Mouse (Mus musculus) brain, embryonic 14.5 days (tissue): ENCODE measurements around the gene Trove2. TPM values are rescaled to one million over a fixed set of nuclear protein-coding genes. Genes with fewer than 3 reads are reported as not detected.

Source experiments
- DNase-seq: peaks from one replicate; pipeline ENCODE4 v3.0.0-alpha.2; 2011; ENCODE audit warnings: low read depth
- CTCF ChIP-seq: fragments of 200-500 bp; IDR thresholded peaks from 2 replicates; pipeline ENCODE4 v1.5.1; 2012; ENCODE audit warnings: inconsistent platforms, mild to moderate bottlenecking, moderate library complexity, borderline replicate concordance; ENCODE audit not compliant: insufficient read depth, insufficient read length; ENCODE audit errors: extremely low read depth
- POLR2A ChIP-seq: fragments of 200-500 bp; IDR thresholded peaks from 2 replicates; pipeline ENCODE4 v1.6.1; 2012; ENCODE audit warnings: mild to moderate bottlenecking, inconsistent platforms, borderline replicate concordance; ENCODE audit not compliant: poor library complexity, insufficient read depth, insufficient read length, severe bottlenecking; ENCODE audit errors: extremely low read depth
- polyA plus RNA-seq: library from polyadenylated mRNA; depleted of rRNA; stranded (reverse); fragments of >200 nt; gene quantifications from 2 replicates; pipeline ENCODE4 v1.2.3, GENCODE M21; 2012

Trove2 gene
- polyA plus RNA-seq, 1 experiment = 18.5 TPM

DNA sequence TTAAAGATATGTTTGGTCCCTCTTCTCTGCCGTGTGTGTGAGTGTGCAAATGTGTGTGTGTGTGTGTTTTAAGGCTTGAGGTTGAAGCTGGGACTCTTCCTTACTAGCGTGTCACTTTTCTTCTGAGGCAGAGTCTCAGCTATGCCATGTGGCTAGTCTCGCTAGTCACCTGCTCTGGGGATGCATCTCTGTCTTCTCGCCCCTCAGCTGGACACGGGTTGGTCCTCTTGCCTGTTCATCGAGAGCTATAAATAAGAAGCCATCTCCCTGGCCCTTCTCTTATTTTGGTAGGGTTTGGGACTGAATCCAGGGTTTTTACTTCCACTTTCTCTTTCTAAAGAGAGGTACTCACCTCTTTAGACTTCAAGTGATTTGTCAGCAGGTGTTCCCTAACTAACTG, 10.6 kb downstream of the Trove2 start:
- DNase-seq = no peak
- TF ChIP-seq CTCF (no peak), POLR2A (no peak)

- DNase-seq = no peak
- TF ChIP-seq POLR2A = no peak
- TF ChIP-seq CTCF = no peak
Measured at GRCm38 (mm10) chr1:143765801-143766200, 11.1 kb downstream of the Trove2 start.

- TF ChIP-seq CTCF (peak; percentile 7; the same call in 1 of the 2 replicates), POLR2A (no peak)
- DNase-seq = peak; percentile 46
Measured at GRCm38 (mm10) chr1:143764443-143764842, 12.4 kb downstream of the Trove2 start.

- no peak for DNase-seq
- TF ChIP-seq CTCF (no peak), POLR2A (no peak)
Measured at GRCm38 (mm10) chr1:143762159-143762558, 14.7 kb downstream of the Trove2 start.

GRCm38 (mm10) chr1:143745871-143746270, 31.0 kb downstream of the Trove2 start:
- TF ChIP-seq CTCF (no peak), POLR2A (no peak)
- no peak for DNase-seq

GRCm38 (mm10) chr1:143742186-143742585, 34.7 kb downstream of the Trove2 start:
- TF ChIP-seq POLR2A (no peak), CTCF (no peak)
- peak; percentile 79 for DNase-seq

- no peak for DNase-seq
- TF ChIP-seq CTCF (no peak), POLR2A (no peak)
Measured at GRCm38 (mm10) chr1:143741331-143741730, 35.5 kb downstream of the Trove2 start.

GRCm38 (mm10) chr1:143740581-143740980, 36.3 kb downstream of the Trove2 start:
- DNase-seq = peak; percentile 53
- no peak for TF ChIP-seq POLR2A
- TF ChIP-seq CTCF = no peak

DNA sequence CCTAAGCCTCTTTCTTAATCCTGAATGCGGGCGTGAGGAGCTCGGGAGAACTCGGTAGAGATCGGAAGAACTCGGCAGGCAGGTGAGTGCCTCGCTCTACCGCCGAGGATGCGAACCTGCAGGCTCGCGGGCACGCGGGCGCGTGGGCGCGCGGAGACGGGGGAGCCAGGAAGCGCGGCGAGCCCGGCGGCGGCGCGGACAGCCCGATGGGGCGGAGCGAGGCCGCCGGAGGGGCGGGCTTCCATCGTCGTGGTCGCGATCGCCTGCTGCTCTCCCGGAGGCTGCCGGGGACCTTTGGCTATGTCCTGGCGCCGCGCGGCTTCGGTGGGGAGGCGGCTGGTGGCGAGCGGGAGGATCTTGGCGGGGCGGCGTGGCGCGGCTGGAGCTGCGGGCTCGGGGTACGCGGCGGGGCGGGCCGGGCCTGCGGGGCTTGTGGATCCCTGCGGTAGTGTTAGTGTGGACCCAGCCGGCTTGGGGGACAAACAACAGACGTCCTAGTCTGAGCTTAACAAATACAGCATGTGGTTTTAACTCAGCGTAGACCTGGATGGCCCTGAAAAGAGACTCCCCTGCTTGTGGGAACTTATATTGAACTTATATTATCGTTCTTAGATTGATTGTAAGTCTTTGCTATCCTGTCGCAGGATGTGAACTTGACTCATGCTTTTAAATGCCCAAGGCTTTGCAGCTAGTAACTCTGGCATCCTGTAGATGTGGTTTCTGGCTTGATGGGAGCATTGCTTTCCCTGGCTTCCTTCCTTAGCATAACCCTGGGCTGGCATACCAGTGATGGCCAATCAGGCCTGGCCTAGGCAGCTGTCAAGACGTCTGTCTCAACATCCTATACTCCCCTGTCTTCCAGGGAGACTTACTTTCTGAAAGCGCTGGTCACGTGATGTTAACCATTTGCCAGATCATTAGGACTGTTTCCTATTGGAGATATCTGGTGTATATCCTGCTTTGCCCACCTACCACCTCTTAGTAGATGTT, 37.2 kb downstream of the Trove2 start:
- TF ChIP-seq CTCF = no peak
- TF ChIP-seq POLR2A = peak; percentile 88
- peak; percentile 96 for DNase-seq

- no peak for DNase-seq
- no peak for TF ChIP-seq POLR2A
- no peak for TF ChIP-seq CTCF
Measured at GRCm38 (mm10) chr1:143738811-143739210, 38.1 kb downstream of the Trove2 start.

GRCm38 (mm10) chr1:143733914-143734410, 42.9 kb downstream of the Trove2 start:
- DNase-seq = no peak
- TF ChIP-seq POLR2A (no peak), CTCF (no peak)

DNA sequence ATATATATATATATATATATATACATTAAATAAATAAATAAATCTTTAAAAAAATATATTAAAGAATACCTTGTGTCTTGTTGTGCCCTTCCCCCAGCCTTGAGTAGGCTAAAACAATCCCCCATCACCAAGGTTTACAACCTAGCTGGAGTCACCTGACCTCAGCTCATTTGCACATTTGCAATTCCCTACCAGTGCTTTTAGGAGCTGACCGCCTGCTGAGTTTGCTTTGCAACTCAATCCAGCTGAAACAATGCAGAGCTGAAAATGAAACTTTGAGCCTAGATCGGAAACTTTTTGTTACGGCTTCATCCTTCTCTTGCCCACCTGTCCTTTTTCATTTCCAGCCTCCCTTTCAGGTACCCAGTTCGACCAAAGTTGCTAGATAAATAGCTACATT, 45.2 kb downstream of the Trove2 start:
- DNase-seq = no peak
- no peak for TF ChIP-seq CTCF
- TF ChIP-seq POLR2A = no peak

DNA sequence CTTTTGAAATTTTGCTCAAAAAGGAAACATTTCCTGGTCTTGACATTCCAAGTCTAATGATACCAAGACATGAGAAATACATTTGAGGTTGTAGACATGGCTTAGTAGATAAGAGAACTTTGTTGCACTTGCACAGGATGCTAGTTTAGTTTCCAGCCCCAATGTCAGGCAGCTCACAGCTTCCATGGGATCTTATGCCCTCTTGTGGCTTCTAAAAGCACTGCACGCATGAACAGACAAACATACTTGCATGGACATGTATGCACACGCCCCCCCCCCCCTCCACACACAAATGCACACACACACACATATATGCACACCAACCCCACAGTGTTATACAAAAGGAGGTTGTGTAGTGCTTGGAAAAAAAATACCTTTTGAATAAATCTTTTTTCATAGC, 46.0 kb downstream of the Trove2 start:
- DNase-seq = peak; percentile 26
- TF ChIP-seq POLR2A (no peak), CTCF (peak; percentile 42; the same call in 1 of the 2 replicates)
